Mouse (Mus musculus): Measurements from ENCODE around the gene Gm10570. TPM values are rescaled to one million over a fixed set of nuclear protein-coding genes. Genes with fewer than 3 reads are reported as not detected.
A peak's percentile ranks its signal among the peaks of the same experiment; 100 is the strongest.

Gene Gm10570
- polyA plus RNA-seq, 1 experiment from 2014 or later = 0.98 TPM

DNA sequence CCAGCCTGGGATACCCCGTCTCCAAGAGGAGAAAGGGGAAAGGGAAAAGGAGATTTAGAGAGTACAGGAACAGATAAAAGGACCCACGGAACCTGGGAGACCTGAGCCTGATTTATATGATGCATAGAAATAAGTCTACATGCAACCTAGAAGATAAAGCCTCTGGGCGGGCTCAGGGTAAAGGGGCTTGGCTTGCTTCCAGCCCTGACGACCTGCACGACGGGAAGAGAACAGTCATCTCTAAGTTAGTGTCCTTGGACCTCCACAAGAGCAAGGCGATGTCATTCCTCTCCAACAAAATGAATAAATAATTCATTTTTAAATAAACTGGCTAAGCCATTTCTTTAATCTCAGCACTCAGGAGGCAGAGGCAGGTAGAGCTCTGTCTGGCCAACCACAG, 14.1 kb upstream of the Gm10570 start:
- ATAC-seq (replicated peaks; ENCODE audit: insufficient number of reproducible peaks, insufficient read depth, low FRiP score, low read depth) = no peak
- Histone ChIP-seq H3K27me3 (no peaks in the 10 kb centered on the region), H3K4me3 (no peak overlapping the region), H3K9me3 (replicated peaks) (no peaks in the 10 kb centered on the region), H3K9ac (no peak overlapping the region), H3K4me1 (replicated peaks) (peaks cover 43% of the 10 kb centered on the region), H3K27ac (peak overlapping the region; percentile 90), H3K4me2 (no peak overlapping the region), H3K36me3 (peaks cover 26% of the 10 kb centered on the region)
- 58% methylated on average over 7 of the region's 7 CpGs for WGBS

DNA sequence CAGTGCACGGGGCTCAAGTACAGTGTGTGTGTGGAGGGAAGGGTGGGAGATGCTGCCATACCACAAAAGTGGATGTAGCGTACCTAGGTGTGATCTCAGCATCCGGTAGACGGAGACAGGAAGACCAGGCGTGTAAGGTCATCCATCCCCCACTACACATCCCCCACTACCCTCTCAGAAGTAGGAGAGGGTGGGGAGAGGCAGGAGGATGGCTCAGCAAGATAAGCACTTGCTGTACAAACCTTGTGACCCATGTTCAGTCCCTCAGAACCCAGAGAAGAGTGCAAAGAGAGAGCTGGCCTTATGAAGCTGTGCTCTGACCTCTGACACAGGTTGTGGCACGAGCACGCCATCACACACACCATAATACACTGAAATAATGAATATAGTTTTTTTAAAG, 13.2 kb upstream of the Gm10570 start:
- no peaks in the 10 kb centered on the region for H3K27me3 ChIP-seq
- H3K9ac ChIP-seq = no peak overlapping the region
- H3K4me2 ChIP-seq = no peak overlapping the region
- H3K9me3 ChIP-seq (replicated peaks) = no peaks in the 10 kb centered on the region
- peaks cover 20% of the 10 kb centered on the region for H3K36me3 ChIP-seq
- H3K4me3 ChIP-seq = no peak overlapping the region
- peaks cover 49% of the 10 kb centered on the region for H3K4me1 ChIP-seq (replicated peaks)
- ATAC-seq (replicated peaks; ENCODE audit: insufficient number of reproducible peaks, insufficient read depth, low FRiP score, low read depth) = no peak
- 0 out of 2 replicates have a peak overlapping the region, but pooled peaks have one; percentile 29 for H3K27ac ChIP-seq
- 86% methylated on average over 7 of the region's 7 CpGs for WGBS

DNA sequence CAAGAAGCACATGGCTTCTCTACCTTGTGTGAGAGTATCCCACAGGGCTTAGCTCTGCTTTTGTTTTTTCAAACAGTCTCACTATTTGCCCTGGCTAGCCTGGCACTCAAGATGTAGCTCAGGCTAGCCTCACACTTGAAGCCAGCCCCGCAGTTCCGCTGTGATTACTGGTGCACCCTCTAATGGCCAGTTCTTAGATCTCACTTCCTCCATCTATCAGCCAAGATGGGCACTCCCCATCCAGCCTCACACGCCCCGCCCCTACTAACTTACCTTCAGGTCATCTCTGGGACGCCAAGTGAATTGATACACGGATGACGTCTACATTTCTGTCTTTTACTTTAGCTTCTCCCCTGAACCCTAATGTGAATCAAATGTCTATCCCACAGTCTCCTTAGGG, 11.1 kb upstream of the Gm10570 start:
- Histone ChIP-seq H3K36me3 (peaks cover 14% of the 10 kb centered on the region; the same call in 1 of the 2 replicates), H3K9me3 (replicated peaks) (no peaks in the 10 kb centered on the region), H3K27me3 (no peaks in the 10 kb centered on the region), H3K27ac (no peak overlapping the region), H3K4me3 (no peak overlapping the region), H3K4me1 (replicated peaks) (peaks cover 68% of the 10 kb centered on the region), H3K9ac (no peak overlapping the region), H3K4me2 (no peak overlapping the region)
- WGBS = 83% methylated on average over 7 of the region's 7 CpGs
- no peak for ATAC-seq (replicated peaks; ENCODE audit: insufficient number of reproducible peaks, insufficient read depth, low FRiP score, low read depth)

DNA sequence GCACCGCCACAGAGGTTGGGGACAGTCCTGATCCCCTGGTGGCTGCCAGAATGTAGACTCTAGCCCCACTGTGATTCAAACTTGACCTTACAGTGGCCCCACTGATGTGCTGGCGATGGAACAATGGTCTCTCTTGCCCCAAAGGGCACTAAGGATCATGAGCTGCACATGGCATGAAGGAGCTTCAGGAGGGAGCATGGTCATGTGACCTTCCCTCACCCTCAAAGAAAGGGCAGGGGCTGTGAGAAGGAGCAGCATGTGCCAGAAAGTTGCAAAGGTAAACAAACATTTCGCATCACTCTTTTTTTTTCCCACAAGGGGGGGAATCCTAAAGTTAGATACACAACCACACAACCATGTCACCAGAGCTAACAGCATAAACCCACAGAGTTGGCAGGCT, 9.6 kb upstream of the Gm10570 start:
- no peak overlapping the region for H3K9ac ChIP-seq
- no peaks in the 10 kb centered on the region for H3K9me3 ChIP-seq (replicated peaks)
- H3K36me3 ChIP-seq = peaks cover 27% of the 10 kb centered on the region; the same call in 1 of the 2 replicates
- H3K4me3 ChIP-seq = no peak overlapping the region
- no peak for ATAC-seq (replicated peaks; ENCODE audit: insufficient number of reproducible peaks, insufficient read depth, low FRiP score, low read depth)
- no peak overlapping the region for H3K4me2 ChIP-seq
- WGBS = 84% methylated on average over 3 of the region's 3 CpGs
- peaks cover 71% of the 10 kb centered on the region for H3K4me1 ChIP-seq (replicated peaks)
- H3K27ac ChIP-seq = peak overlapping the region; percentile 46; the same call in 1 of the 2 replicates
- H3K27me3 ChIP-seq = no peaks in the 10 kb centered on the region

DNA sequence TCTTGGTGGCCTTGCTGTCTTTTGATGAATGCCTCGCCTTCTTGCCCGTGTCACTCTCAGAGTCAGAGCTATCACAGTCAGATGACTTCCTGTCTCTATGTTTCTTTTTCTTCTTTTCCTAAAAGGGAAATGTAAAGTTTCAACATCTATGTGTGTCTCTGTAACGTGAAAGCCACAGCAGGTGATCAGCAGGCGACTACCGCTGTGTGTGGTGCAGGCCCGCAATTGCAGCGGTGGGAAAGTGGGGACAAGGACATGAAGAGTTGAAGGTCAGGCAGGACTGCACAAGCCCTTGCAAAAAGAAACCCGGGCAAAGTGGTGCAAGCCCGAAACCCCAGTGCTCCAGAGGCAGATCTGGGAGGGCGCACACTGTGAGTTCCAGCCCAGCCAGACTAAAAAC, 8.2 kb upstream of the Gm10570 start:
- H3K4me1 ChIP-seq (replicated peaks) = peaks cover 72% of the 10 kb centered on the region
- no peak overlapping the region for H3K4me2 ChIP-seq
- H3K9me3 ChIP-seq (replicated peaks) = no peaks in the 10 kb centered on the region
- peaks cover 29% of the 10 kb centered on the region; the same call in 1 of the 2 replicates for H3K36me3 ChIP-seq
- peak overlapping the region; percentile 85 for H3K27ac ChIP-seq
- H3K4me3 ChIP-seq = no peak overlapping the region
- 51% methylated on average over 10 of the region's 10 CpGs for WGBS
- no peaks in the 10 kb centered on the region for H3K27me3 ChIP-seq
- no peak for ATAC-seq (replicated peaks; ENCODE audit: insufficient number of reproducible peaks, insufficient read depth, low FRiP score, low read depth)
- H3K9ac ChIP-seq = no peak overlapping the region

DNA sequence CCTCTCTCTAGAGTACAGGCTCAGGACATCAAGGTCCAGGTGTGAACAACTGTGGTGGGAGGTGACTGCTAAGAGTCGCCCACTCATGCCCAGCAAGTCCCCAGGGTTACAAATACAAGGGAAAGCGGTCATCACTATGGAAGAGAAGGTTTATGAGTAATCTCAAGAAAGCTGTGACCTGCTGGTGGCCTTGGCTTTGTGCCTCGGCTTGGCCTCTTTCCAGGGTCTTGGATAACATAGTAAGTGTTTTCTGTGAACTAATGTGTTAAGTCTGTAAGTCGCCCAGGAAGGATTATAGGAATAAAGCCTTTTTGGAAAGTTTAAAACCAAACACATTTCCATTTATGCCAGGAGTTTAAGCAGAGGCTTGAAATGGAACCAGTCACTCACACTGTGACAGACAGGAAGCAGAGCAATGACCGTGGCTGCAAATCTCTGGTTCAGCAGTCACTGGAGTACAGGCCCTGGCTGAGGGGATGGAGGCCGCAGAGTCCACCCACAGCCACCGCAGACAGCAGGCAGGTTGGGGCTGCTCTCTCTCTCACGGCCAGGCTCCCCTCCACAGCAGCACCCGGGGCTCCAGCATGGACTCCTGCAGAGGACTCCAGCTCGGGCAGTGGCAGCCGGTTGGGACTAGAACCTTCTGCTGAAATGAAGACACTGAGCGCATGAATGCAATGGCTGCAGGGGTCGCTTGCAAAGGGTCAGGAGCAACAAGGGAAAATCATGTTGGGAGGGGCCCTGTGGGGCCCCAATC, 7.5 kb upstream of the Gm10570 start:
- Histone ChIP-seq H3K27ac (peak overlapping the region; percentile 85), H3K4me2 (no peak overlapping the region), H3K36me3 (peaks cover 27% of the 10 kb centered on the region; the same call in 1 of the 2 replicates), H3K9ac (peak overlapping the region; percentile 7), H3K9me3 (replicated peaks) (no peaks in the 10 kb centered on the region), H3K4me1 (replicated peaks) (peaks cover 73% of the 10 kb centered on the region), H3K27me3 (no peaks in the 10 kb centered on the region), H3K4me3 (no peak overlapping the region)
- no peak for ATAC-seq (replicated peaks; ENCODE audit: insufficient number of reproducible peaks, insufficient read depth, low FRiP score, low read depth)
- whole genome bisulfite sequencing = 45% methylated on average over 13 of the region's 13 CpGs

DNA sequence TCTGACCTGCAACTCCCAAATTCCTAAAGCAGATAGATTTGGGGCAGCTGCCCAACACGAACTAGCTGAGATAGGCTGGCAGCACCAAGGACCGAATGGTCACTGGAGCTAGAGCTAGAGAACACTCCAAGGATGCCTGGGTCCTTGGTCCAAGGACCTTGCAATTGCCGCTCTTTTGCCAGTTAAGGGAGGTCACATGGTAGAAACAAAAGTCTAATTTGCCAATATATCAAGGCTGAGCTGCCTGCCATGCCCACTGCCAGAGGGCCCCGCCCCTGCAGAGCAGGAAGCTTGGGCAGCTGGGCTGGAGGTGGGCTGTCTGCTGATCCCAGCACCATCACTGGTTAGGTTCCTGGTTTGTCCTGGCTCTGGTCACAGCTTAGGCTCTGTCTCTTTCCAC, 5.1 kb upstream of the Gm10570 start:
- Histone ChIP-seq H3K36me3 (peaks cover 25% of the 10 kb centered on the region; the same call in 1 of the 2 replicates), H3K4me3 (no peak overlapping the region), H3K9me3 (replicated peaks) (no peaks in the 10 kb centered on the region), H3K27ac (no peak overlapping the region), H3K27me3 (peaks cover 3% of the 10 kb centered on the region; the same call in 1 of the 2 replicates), H3K9ac (no peak overlapping the region), H3K4me1 (replicated peaks) (peaks cover 74% of the 10 kb centered on the region), H3K4me2 (no peak overlapping the region)
- 85% methylated on average over 4 of the region's 4 CpGs for WGBS
- no peak for ATAC-seq (replicated peaks; ENCODE audit: insufficient number of reproducible peaks, insufficient read depth, low FRiP score, low read depth)

DNA sequence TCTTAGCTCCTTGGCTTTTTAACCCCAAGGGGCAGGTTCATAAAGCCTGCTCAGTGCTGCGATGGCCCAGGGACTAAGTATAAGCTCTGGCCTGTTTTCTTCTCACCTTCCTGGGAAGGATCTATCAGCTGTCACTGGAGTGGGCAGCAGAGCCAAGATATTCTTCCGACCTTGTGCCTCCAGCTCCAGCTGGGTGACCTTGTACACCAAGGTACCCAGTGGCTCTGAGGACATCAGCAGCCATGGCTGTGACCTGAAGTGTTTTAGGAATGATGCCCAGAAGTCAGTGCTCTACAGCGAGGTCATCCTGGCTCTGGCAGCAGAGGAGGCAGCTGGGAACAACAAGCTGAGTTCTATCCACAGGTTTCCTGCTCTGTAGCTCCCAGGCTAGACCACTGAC, 4.1 kb upstream of the Gm10570 start:
- Histone ChIP-seq H3K27ac (peak overlapping the region; percentile 90), H3K4me3 (no peak overlapping the region), H3K36me3 (peaks cover 25% of the 10 kb centered on the region; the same call in 1 of the 2 replicates), H3K9ac (no peak overlapping the region), H3K9me3 (replicated peaks) (no peaks in the 10 kb centered on the region), H3K4me2 (peak overlapping the region; percentile 86; the same call in 1 of the 2 replicates), H3K27me3 (peaks cover 3% of the 10 kb centered on the region; the same call in 1 of the 2 replicates), H3K4me1 (replicated peaks) (peaks cover 72% of the 10 kb centered on the region)
- WGBS = 45% methylated on average over 3 of the region's 3 CpGs
- ATAC-seq (replicated peaks; ENCODE audit: insufficient number of reproducible peaks, insufficient read depth, low FRiP score, low read depth) = no peak

DNA sequence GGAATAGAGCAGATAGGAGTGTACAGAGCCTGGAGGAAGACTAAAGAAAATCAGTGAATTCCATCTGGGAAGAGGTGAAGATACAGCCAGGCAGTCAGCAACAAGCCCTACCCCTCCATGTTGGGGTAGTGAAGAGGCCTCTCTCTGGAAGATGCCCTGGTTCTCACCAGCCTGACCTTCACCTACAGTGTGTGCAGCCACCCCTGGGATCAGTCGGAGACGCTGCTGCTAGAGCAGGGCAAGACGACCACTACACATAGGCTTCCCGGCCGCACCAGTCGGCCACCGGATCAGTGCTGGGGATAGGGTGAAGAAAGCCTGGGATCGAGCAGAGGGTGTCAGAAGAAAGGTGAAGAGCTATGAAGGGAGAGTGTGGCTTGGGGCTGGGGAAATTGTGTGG, 780 bp upstream of the Gm10570 start:
- Histone ChIP-seq H3K4me3 (peak overlapping the region; percentile 76), H3K9ac (peak overlapping the region; percentile 86), H3K36me3 (peaks cover 13% of the 10 kb centered on the region; the same call in 1 of the 2 replicates), H3K27ac (peak overlapping the region; percentile 90), H3K27me3 (peaks cover 15% of the 10 kb centered on the region; the same call in 1 of the 2 replicates), H3K9me3 (replicated peaks) (no peaks in the 10 kb centered on the region), H3K4me1 (replicated peaks) (peaks cover 53% of the 10 kb centered on the region), H3K4me2 (peak overlapping the region; percentile 86)
- WGBS = 25% methylated on average over 8 of the region's 8 CpGs
- ATAC-seq (replicated peaks; ENCODE audit: insufficient number of reproducible peaks, insufficient read depth, low FRiP score, low read depth) = no peak

DNA sequence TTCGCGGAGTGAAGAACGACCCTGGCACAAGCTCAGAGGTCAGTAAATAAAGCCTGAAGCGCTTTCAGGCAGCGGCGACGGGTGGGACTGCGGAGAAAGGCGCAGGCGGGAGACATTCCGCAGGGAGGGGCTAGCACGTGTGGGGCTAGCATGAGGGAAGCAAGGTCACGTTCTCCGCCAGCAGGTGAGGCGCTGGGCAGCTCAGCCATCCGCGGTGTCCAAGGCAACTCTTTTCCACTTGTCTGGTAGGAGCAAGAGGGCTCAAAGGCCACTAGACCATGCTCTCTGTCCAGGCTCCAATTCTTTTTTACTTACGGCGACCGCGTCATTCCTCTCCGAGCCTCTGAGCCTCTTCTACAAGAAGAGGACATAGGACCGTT, 633 bp downstream of the Gm10570 start:
- Histone ChIP-seq H3K9me3 (replicated peaks) (no peaks in the 10 kb centered on the region), H3K27me3 (peaks cover 17% of the 10 kb centered on the region; the same call in 1 of the 2 replicates), H3K9ac (peak overlapping the region; percentile 86; the same call in 1 of the 2 replicates), H3K4me1 (replicated peaks) (peaks cover 40% of the 10 kb centered on the region), H3K4me2 (peak overlapping the region; percentile 86), H3K27ac (peak overlapping the region; percentile 94), H3K4me3 (peak overlapping the region; percentile 76), H3K36me3 (no peaks in the 10 kb centered on the region; the same call in 1 of the 2 replicates)
- ATAC-seq (replicated peaks; ENCODE audit: insufficient number of reproducible peaks, insufficient read depth, low FRiP score, low read depth) = peak; percentile 65
- WGBS = under 1% methylated on average over 23 of the region's 23 CpGs

DNA sequence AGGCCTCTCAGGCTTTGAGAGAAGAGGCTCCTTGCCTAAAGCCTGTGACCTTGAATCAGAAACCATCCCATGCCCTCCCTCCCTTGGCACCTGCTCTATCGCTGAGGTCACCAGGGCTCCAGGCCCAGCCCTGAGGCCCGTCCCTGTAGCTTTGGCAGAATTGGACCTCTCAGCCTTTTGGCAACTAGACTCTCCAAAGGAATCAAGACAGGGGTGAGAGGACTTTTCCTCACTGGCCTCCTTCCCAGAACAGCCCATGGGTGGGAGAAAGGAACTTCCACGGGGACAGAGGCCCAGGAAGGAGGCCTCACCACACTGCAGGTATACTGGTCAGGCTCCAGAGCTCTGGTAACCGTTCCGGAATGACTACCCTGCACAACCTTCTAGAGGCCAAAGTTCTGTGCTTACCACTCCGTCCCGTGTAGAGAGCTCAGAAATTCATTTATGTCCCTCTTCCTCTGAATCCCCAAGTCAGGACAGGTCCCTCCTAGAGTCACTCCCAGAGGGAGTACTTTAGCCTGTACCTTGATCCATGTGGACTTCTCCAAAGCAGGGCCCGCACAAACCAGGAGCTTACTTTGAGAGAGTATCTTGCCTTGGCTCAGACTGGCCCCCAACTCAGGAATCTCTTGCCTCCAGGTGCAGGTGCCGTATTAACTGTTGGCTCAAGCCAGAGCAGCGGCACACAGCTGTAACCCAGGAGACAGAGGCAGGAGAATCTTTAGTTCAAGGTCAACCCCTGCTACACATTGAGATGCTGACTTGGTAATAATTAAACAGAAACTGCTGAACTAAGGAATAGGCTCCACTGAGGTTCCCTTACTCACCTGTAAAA, 1.5 kb downstream of the Gm10570 start:
- Histone ChIP-seq H3K27ac (peak overlapping the region; percentile 94), H3K36me3 (no peaks in the 10 kb centered on the region), H3K4me1 (replicated peaks) (peaks cover 33% of the 10 kb centered on the region), H3K9me3 (replicated peaks) (no peaks in the 10 kb centered on the region), H3K4me2 (peak overlapping the region; percentile 86), H3K9ac (peak overlapping the region; percentile 86; the same call in 1 of the 2 replicates), H3K4me3 (no peak overlapping the region), H3K27me3 (peaks cover 17% of the 10 kb centered on the region; the same call in 1 of the 2 replicates)
- WGBS = 68% methylated on average over 10 of the region's 10 CpGs
- ATAC-seq (replicated peaks; ENCODE audit: insufficient number of reproducible peaks, insufficient read depth, low FRiP score, low read depth) = 0 out of 2 replicates have a peak, but pooled peaks have one; percentile 15
